Mouse (Mus musculus) kidney, adult 2 months (tissue): ENCODE results near the gene Bmpr1b. TPM values are rescaled to one million over a fixed set of nuclear protein-coding genes. Genes with fewer than 3 reads are reported as not detected.

Experiments
- DNase-seq: peaks from one replicate; pipeline ENCODE4 v3.0.0; 2021
- H3K27ac ChIP-seq: fragments of 200-500 bp; 2 replicates; pipeline ENCODE4 v1.5.1; 2012; ENCODE audit warnings: low read depth, low read length, control low read depth, inconsistent platforms; ENCODE audit not compliant: insufficient read depth
- H3K27me3 ChIP-seq: fragments of 200-500 bp; replicated peaks from 2 replicates; pipeline ENCODE4 v1.6.1; 2012; ENCODE audit warnings: mild to moderate bottlenecking, moderate library complexity, low read length, inconsistent platforms; ENCODE audit not compliant: control insufficient read depth, insufficient read depth
- H3K36me3 ChIP-seq: fragments of 200-500 bp; 2 replicates; pipeline ENCODE4 v1.6.1; 2012; ENCODE audit warnings: mild to moderate bottlenecking, moderate library complexity, low read length, inconsistent platforms; ENCODE audit not compliant: control insufficient read depth, insufficient read depth
- H3K4me1 ChIP-seq: fragments of 200-500 bp; 2 replicates; pipeline ENCODE4 v1.6.1; 2011; ENCODE audit warnings: low read length; ENCODE audit not compliant: control insufficient read depth, insufficient read depth
- H3K4me3 ChIP-seq: fragments of 200-500 bp; 2 replicates; pipeline ENCODE4 v1.5.1; 2011; ENCODE audit warnings: mild to moderate bottlenecking, low read depth, low read length, control low read depth; ENCODE audit not compliant: insufficient read depth
- CTCF ChIP-seq: fragments of 200-500 bp; conservative IDR thresholded peaks from 2 replicates; pipeline ENCODE4 v1.5.1; 2011; ENCODE audit warnings: low read depth, mild to moderate bottlenecking, control low read depth, low read length, moderate library complexity, mixed read lengths; ENCODE audit not compliant: insufficient read depth, insufficient read length
- POLR2A ChIP-seq: fragments of 200-500 bp; IDR thresholded peaks from one replicate; pipeline ENCODE4 v1.6.1; 2011; ENCODE audit warnings: low read depth, low read length, control low read depth
- WGBS: fragments of 180-500 bp; shearing (Covaris S2); methylation state at CpG from one replicate; pipeline ENCODE4 v1.1.7; 2018; 5-methylcytosine and 5-hydroxymethylcytosine counted together
- polyA plus RNA-seq: library from polyadenylated mRNA; depleted of rRNA; stranded (reverse); fragments of >200 nt; gene quantifications from 2 replicates; pipeline ENCODE4 v1.2.3, GENCODE M21; 2012

Gene Bmpr1b
- polyA plus RNA-seq, 1 experiment: 2.0 TPM

DNA sequence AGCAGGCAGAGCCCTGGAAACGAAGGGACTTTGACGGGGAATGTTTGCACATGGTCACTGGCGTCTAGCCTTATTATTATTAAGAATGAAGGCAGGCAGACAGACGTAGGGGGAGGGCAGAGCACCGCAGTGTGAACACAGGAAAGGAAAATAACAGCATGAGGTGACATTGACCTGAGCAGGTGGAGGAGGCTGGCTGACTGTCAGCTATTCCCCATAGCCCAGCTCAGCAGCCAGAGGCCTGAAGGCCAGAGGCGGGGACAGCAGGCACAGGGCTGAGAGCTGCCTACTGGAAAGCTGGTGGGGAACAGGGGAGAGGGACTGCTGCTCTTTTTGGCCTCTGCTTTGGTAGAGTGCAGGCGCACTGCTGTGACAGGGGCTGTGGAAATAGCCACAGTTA lies 358.3 kb downstream of the Bmpr1b start:
- H3K36me3 ChIP-seq: no peaks in the 10 kb centered on the region
- no peak overlapping the region for H3K4me3 ChIP-seq
- TF ChIP-seq POLR2A: no peak
- no peak for TF ChIP-seq CTCF
- no peaks in the 10 kb centered on the region for H3K4me1 ChIP-seq
- no peak overlapping the region for H3K27ac ChIP-seq
- no peaks in the 10 kb centered on the region for H3K27me3 ChIP-seq
- DNase-seq: no peak
- 56% methylated on average over 7 of the region's 7 CpGs for WGBS

DNA sequence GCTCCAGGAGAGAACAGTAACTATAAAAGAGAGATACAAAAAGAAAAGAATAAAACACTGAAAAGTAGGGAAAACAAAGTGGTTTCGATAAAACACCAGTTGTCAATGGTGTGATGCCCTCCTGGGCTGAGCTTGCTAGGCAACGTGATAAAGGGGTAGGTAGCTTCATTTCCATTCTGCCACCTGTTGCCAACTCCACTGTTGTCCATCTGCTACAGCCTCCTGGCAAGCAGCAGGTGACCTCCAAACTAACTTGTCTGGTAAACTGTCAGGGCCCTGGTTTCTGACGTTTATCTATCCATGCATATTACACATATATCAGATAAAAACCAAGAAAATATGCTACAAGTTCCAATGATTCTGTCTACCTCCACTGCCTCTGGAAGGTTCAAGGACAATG lies 359.6 kb downstream of the Bmpr1b start:
- Histone ChIP-seq H3K4me3 (no peak overlapping the region), H3K36me3 (no peaks in the 10 kb centered on the region), H3K27me3 (no peaks in the 10 kb centered on the region), H3K4me1 (no peaks in the 10 kb centered on the region), H3K27ac (no peak overlapping the region)
- TF ChIP-seq CTCF (no peak), POLR2A (no peak)
- no peak for DNase-seq
- WGBS: 83% methylated on average over 3 of the region's 3 CpGs

DNA sequence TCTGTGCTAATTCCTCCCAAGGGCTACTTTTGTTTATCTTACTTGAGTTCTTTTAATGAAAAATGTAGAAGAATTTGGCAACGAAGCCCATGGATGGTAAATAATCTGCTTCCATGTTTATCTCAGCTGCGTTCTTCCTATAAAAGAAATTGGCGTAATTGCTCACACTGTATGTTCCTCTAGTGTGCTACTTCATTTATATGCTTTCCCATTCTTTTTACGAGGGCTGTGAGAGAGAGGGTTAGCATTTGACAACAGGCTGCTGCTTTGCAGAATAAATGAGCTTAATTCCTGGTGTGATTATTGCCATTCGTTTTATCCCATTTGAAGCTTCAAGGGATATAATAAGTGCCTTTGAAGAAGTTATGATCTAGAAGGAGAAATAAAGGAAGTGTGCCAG lies 365.1 kb downstream of the Bmpr1b start:
- Histone ChIP-seq H3K36me3 (no peaks in the 10 kb centered on the region; the same call in 1 of the 2 replicates), H3K4me3 (no peak overlapping the region), H3K27me3 (no peaks in the 10 kb centered on the region), H3K27ac (no peak overlapping the region), H3K4me1 (no peaks in the 10 kb centered on the region)
- TF ChIP-seq POLR2A (no peak), CTCF (no peak)
- DNase-seq: no peak
- 88% methylated on average over 5 of the region's 5 CpGs for WGBS

DNA sequence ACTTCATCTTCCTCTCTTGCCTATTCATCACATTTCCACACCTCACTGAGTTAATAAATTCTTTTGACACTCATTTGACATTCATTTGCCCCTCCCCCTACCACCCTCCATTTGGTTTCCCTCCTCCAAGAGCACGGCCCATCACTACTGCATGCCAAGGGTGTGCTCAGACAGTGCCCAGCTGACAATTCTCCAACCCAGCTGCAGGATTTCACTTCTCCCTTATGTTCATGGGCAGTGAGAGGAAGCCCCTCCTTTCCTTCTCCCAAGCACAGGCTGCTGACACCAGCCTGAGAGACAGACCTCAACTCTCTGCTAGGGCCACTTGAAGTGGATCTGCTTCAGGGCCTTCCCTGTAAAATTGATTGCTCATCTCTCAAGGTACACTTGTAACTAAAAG lies 371.4 kb downstream of the Bmpr1b start:
- no peak for TF ChIP-seq CTCF
- no peak for TF ChIP-seq POLR2A
- Histone ChIP-seq H3K36me3 (no peaks in the 10 kb centered on the region; the same call in 1 of the 2 replicates), H3K4me3 (no peak overlapping the region), H3K27me3 (no peaks in the 10 kb centered on the region), H3K27ac (no peak overlapping the region), H3K4me1 (no peaks in the 10 kb centered on the region)
- DNase-seq: no peak
- 14% methylated on average over 1 of the region's 1 CpGs for WGBS

DNA sequence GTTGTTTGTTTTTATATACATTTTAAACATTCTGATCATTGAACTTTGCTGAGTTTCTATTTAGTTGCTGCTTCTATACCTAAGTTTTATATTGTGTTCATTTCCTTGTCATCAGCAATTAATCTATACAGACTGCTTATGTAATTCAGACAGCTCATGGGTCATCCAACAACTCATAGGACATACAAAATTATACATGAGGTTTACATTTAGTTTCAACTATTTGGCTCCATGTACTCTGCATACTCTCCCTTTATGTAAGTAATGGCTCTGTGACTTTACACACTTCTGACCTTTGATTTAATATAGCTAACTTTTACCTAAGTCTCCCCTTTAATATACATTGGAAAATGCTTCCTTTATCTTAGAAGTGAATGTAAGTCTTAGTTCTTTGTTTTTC lies 371.9 kb downstream of the Bmpr1b start:
- no peaks in the 10 kb centered on the region; the same call in 1 of the 2 replicates for H3K36me3 ChIP-seq
- no peak for DNase-seq
- H3K27ac ChIP-seq: no peak overlapping the region
- H3K4me1 ChIP-seq: no peaks in the 10 kb centered on the region
- no peak for TF ChIP-seq POLR2A
- no peak for TF ChIP-seq CTCF
- no peaks in the 10 kb centered on the region for H3K27me3 ChIP-seq
- no peak overlapping the region for H3K4me3 ChIP-seq

DNA sequence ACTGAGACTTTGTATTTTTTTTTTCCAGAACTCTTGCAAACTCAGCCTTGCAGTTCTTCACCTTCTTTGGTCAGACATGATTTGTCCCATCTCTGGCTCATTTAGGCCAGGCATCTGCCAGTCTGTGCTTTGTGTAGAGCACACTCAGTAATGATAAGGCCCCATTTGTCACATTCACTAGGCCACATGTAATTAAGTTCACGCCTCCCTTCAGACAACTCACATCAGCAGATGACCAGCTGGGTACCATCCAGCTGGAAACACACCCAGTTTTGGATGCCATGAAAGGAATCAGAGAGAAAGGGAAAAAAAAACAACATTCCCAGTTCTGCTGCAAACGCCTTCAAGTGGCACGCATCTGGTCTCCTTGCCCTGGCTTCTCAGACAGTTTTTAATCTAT lies 374.9 kb downstream of the Bmpr1b start:
- DNase-seq: no peak
- WGBS: 73% methylated on average over 3 of the region's 3 CpGs
- Histone ChIP-seq H3K36me3 (no peaks in the 10 kb centered on the region), H3K27ac (no peak overlapping the region), H3K4me3 (no peak overlapping the region), H3K27me3 (no peaks in the 10 kb centered on the region), H3K4me1 (no peaks in the 10 kb centered on the region)
- TF ChIP-seq CTCF (no peak), POLR2A (no peak)

DNA sequence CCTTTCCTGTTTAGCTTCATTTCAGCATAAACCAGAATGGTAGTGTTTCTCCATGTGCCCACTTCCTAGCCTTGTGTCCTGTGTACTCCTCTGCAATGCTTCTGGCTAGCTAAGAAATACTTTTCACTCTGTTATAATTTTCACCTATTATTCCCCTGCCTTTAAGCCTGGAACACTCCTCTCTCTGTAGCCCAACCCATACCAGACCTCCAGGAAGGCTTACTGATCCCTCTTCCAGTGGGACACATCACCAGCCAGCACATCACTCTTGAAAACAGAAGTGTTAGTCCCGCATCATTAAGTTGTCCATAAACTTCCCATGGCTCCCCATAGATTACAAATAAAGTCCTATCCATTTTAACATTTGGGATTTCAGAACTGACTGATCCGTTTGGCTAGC lies 375.5 kb downstream of the Bmpr1b start:
- Histone ChIP-seq H3K4me3 (no peak overlapping the region), H3K27ac (no peak overlapping the region), H3K27me3 (no peaks in the 10 kb centered on the region), H3K36me3 (no peaks in the 10 kb centered on the region), H3K4me1 (no peaks in the 10 kb centered on the region)
- 87% methylated on average over 2 of the region's 2 CpGs for WGBS
- TF ChIP-seq POLR2A (no peak), CTCF (no peak)
- no peak for DNase-seq

DNA sequence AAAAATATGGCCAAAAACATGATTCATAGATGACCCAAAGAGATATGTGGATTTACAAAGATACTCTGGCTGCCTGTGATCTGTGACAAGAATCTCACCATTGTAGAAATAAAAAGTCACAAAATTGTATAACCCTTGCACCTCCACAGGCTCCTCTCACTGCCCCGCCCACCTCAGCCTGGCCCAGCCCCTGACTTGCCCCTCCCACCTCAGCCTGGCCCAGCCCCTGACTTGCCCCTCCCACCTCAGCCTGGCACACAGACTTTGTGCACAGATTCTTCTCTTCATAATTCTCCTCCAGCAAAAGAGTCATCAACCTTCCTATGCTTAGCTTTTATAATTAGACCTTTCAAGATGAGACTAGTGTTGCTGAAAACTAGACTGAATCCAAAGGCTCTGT lies 377.1 kb downstream of the Bmpr1b start:
- 100% methylated on average over 1 of the region's 1 CpGs for WGBS
- H3K27ac ChIP-seq: no peak overlapping the region
- no peaks in the 10 kb centered on the region for H3K4me1 ChIP-seq
- DNase-seq: no peak
- no peak overlapping the region for H3K4me3 ChIP-seq
- TF ChIP-seq CTCF (no peak), POLR2A (no peak)
- no peaks in the 10 kb centered on the region for H3K36me3 ChIP-seq
- no peaks in the 10 kb centered on the region for H3K27me3 ChIP-seq
